Mouse (Mus musculus) spleen, postnatal 10 days (tissue): ENCODE data around the gene Dnajc10.

ENCODE experiments used
- DNase-seq, 2 experiments: peaks; one replicate each; pipeline ENCODE4 v3.0.0; 2021 to 2022; ENCODE audit warnings: low spot score in 2 of 2

Dnajc10 gene

DNA sequence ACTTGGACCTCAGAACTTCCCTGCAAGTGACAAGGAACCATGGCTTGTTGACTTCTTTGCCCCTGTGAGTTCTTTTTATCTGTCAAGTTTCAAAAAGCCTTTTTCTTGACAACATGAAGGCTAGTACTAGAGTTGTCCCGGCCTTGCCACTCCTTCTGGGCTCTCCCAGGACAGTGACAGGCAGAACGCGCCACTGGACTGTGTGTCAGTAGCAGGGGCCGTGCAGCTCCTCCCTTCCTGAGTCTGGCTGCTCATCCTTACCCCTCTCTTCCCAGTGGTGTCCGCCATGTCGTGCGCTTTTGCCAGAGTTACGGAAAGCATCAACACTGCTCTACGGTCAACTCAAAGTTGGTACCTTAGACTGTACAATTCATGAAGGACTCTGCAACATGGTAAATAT, 25.3 kb downstream of the Dnajc10 start:
- DNase-seq: no peak

- no peak for DNase-seq
Observed at GRCm38 (mm10) chr2:80354531-80354930, 39.3 kb downstream of the Dnajc10 start.

DNA sequence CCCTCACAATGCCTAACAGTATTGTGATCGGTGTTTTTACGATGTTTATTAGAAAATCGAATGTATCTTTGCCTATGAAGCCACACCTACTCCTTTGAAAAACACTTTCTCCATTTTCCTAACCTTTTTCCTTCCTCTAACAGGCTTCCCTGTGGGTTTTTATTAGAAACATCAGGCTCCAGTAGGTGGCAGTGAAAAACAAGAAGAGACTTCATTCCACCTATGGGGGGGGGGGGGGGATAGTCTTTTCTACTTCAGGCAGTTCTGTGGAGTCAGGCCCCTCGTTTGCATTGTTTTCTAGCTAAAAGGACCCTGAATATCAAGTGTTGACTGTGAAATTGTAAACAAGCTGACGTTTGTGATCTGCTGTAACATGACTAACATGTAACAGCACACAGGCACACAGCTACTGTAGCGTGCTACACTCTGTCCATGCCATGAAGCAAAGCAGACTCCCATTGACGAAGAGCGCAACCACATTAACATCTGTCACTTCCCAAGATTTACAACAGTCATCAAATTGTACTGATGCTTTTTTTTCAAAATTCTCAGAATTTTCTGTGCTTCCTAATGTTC, 41.5 kb downstream of the Dnajc10 start:
- no peak for DNase-seq

GRCm38 (mm10) chr2:80371458-80371857, 56.2 kb downstream of the Dnajc10 start:
- no peak for DNase-seq

GRCm38 (mm10) chr2:80374892-80375291, 59.6 kb downstream of the Dnajc10 start:
- DNase-seq: no peak

GRCm38 (mm10) chr2:80379848-80380247, 64.6 kb downstream of the Dnajc10 start:
- DNase-seq: no peak

GRCm38 (mm10) chr2:80384447-80384846, 69.2 kb downstream of the Dnajc10 start:
- DNase-seq: no peak

GRCm38 (mm10) chr2:80386255-80386654, 71.0 kb downstream of the Dnajc10 start:
- DNase-seq: no peak

GRCm38 (mm10) chr2:80387668-80388067, 72.4 kb downstream of the Dnajc10 start:
- no peak for DNase-seq

DNA sequence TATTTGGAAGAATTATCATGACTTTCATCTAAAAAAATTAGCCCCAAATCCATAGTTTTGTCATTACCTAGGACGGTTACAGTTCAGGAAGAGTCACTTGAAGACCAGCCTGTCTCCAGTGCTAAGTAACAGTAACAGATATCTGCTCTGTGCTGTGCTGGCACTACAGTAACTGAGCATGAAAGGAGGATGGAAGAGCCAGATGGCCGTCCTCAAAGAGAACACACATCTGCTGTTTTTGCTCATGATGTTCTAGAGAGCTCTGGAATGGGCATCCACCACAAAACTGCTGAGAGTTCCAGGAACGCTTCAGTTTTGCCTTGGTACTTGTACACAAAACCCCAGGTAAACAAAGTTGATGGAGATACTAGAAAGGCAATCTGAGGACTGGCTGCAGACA, 73.1 kb downstream of the Dnajc10 start:
- DNase-seq: no peak

DNA sequence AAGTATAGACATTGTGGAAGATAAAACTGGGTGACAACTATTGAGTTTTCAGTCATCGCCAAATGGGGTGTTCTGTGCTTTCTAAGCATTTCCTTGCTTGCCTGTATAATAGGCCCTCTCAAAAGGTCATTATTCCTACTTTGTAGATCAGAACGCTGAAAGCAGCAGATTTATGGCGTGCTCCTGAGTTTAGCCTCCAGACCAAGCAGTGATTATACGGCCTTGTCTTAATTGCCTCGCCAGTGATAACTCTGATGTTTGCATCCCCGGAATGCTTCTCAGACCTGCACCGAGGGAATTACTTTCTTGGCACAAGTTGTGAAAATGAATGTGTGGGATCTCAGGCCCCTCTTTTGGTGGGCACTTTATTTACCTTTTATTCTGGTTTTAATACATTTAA, 80.8 kb downstream of the Dnajc10 start:
- no peak for DNase-seq

DNA sequence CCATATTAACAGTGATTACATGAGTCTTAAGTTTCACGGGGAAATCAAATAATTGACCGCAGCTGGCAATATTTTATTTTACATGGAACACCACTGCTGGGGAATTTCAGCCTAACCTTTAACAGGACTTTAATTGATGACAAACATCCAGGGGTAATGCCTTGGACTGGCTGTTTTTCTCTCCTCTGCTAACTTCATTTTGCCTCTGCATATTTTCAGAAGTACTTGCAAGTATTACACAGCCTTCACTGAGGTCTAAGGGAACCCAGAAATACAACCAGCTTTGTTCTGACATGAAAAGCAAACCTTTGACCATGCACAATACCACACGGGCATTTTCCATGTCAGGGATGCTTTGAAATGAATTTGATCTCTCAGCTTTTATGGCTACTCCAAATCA, 81.6 kb downstream of the Dnajc10 start:
- DNase-seq: no peak

GRCm38 (mm10) chr2:80398595-80399099, 83.4 kb downstream of the Dnajc10 start:
- no peak for DNase-seq
